8 mouse cellular contexts compared by ENCODE assay signal in genomic region chr16:31458229-31458918, GRCm38 (mm10). TPM values are rescaled to one million over a fixed set of nuclear protein-coding genes. Genes with fewer than 3 reads are reported as not detected.
DNase-seq lines count a peak whose midpoint lies in the region; ATAC-seq and TF ChIP-seq lines count a peak whose summit lies in the region.

No protein-coding gene starts in this region.

- H3K9ac ChIP-seq in limb, embryonic 14.5 days (ENCODE audit: low read depth, low read length, severe bottlenecking): peak overlapping the region; percentile 52
- peak overlapping the region; percentile 26; the same call in 1 of the 2 replicates for H3K9ac ChIP-seq in midbrain, embryonic 15.5 days

- H3K27me3 ChIP-seq in limb, embryonic 14.5 days (ENCODE audit: control insufficient read depth, insufficient read depth, low read length): no peaks in the 10 kb centered on the region
- H3K27me3 ChIP-seq in midbrain, embryonic 15.5 days (replicated peaks): no peaks in the 10 kb centered on the region

- H3K4me3 ChIP-seq in limb, embryonic 14.5 days (replicated peaks; ENCODE audit: low read length): peak overlapping the region; percentile 27
- peak overlapping the region; percentile 34 for H3K4me3 ChIP-seq in midbrain, embryonic 15.5 days

- DNase-seq in cerebellum, adult 11 months: peak; percentile 78
- peak; percentile 94 for DNase-seq in embryo, embryonic 10.5 days (ENCODE audit: low spot score)
- peak; percentile 71 for DNase-seq in kidney, adult 9 months
- DNase-seq in limb, embryonic 14.5 days (ENCODE audit: low spot score): peak; percentile 81
- peak; percentile 67 to 84 for DNase-seq in spleen, postnatal 10 days (ENCODE audit: low spot score in 2 of 2)

- H3K4me1 ChIP-seq in limb, embryonic 14.5 days (ENCODE audit: control insufficient read depth, insufficient read depth, low read length): peaks cover 8% of the 10 kb centered on the region; the same call in 1 of the 2 replicates
- peaks cover 5% of the 10 kb centered on the region for H3K4me1 ChIP-seq in midbrain, embryonic 15.5 days

- H3K27ac ChIP-seq in limb, embryonic 14.5 days (replicated peaks; ENCODE audit: low read depth, low read length): peak overlapping the region; percentile 61
- H3K27ac ChIP-seq in midbrain, embryonic 15.5 days: peak overlapping the region; percentile 48

- peaks cover 4% of the 10 kb centered on the region; the same call in 1 of the 2 replicates for H3K36me3 ChIP-seq in limb, embryonic 14.5 days (ENCODE audit: control insufficient read depth, insufficient read depth, low read length)
- peaks cover 3% of the 10 kb centered on the region; the same call in 1 of the 2 replicates for H3K36me3 ChIP-seq in midbrain, embryonic 15.5 days (replicated peaks)

- H3K9me3 ChIP-seq in limb, embryonic 14.5 days (ENCODE audit: control insufficient read depth, low read length): no peaks in the 10 kb centered on the region
- H3K9me3 ChIP-seq in midbrain, embryonic 15.5 days: no peaks in the 10 kb centered on the region

- no peak for TF ChIP-seq POLR2A in limb, embryonic 14.5 days (IDR thresholded peaks at IDR 0.05; ENCODE audit: borderline replicate concordance, extremely low read depth, insufficient read depth, insufficient read length)

- 3% methylated on average over 17 of the region's 17 CpGs for WGBS in limb, embryonic 14.5 days
- 2% methylated on average over 17 of the region's 17 CpGs for WGBS in midbrain, embryonic 15.5 days

- ATAC-seq in cerebellum, adult (ENCODE audit: insufficient number of reproducible peaks, low FRiP score, low TSS enrichment): no peak
- peak; percentile 68 for ATAC-seq in granulocyte monocyte progenitor cell, adult 5-6 weeks (replicated peaks; ENCODE audit: poor library complexity, severe bottlenecking)
- ATAC-seq in limb, embryonic 14.5 days (ENCODE audit: low FRiP score, low read depth): peak; percentile 81
- peak; percentile 74 for ATAC-seq in midbrain, embryonic 15.5 days (replicated peaks)

- H3K4me2 ChIP-seq in limb, embryonic 14.5 days (replicated peaks; ENCODE audit: low read depth, low read length, severe bottlenecking): peak overlapping the region; percentile 45
- peak overlapping the region; percentile 51 for H3K4me2 ChIP-seq in midbrain, embryonic 15.5 days

RNA-seq across cellular contexts. Expression of gene Bdh1, which starts 36.3 kb away (rescaled TPM):
- 0.34 and 0.56 TPM in 2 replicates for total RNA-seq in granulocyte monocyte progenitor cell, adult 5-6 weeks (2014; fragmentation: Nextera tagmentation)
- total RNA-seq in granulocyte monocyte progenitor cell, adult 5-6 weeks (2017): 0.78 and 2.9 TPM in 2 replicates
- polyA plus RNA-seq in limb, embryonic 14.5 days (2012; rRNA removed): 39.1 and 43.9 TPM in 2 replicates
- 27.2 and 28.5 TPM in 2 replicates for polyA plus RNA-seq in limb, embryonic 14.5 days (2014; fragmentation: Nextera tagmentation; extraction: Ambion mirVana)
- 105 and 113 TPM in 2 replicates for polyA plus RNA-seq in midbrain, embryonic 15.5 days (2015; fragmentation: Nextera tagmentation; extraction: Ambion mirVana)
